Mouse (Mus musculus): ENCODE data around the gene Hist1h2bc. TPM values are rescaled to one million over a fixed set of nuclear protein-coding genes. Genes with fewer than 3 reads are reported as not detected.

The Hist1h2bc gene
- total and polyA plus RNA-seq, 3 experiments = 73.4 to 135 (median 78.7) TPM

GRCm38 (mm10) chr13:23697491-23698299, 13.7 kb downstream of the Hist1h2bc start:
- WGBS = under 1% methylated on average over 27 of the region's 32 CpGs
- no peak for DNase-seq
- peak overlapping the region; percentile 73 for H3K27ac ChIP-seq
- no peaks in the 10 kb centered on the region for H3K79me2 ChIP-seq (replicated peaks; ENCODE audit: control insufficient read depth, insufficient read depth, low read length)
- H3K4me3 ChIP-seq = peak overlapping the region; percentile 46
- intact Hi-C loops (cut with DNase I) = loop anchor here (1.0 to 10.0 kb wide), 7 partner anchors 13 to 1983 kb away; partner anchors contain the start of genes Hist1h1e, Hist1h2ah, Hist1h2ai and Hist1h2bc
- peak overlapping the region; percentile 37 for H3K9ac ChIP-seq (ENCODE audit: low read depth, low read length)
- H3K36me3 ChIP-seq (ENCODE audit: control insufficient read depth, insufficient read depth, low read length) = no peaks in the 10 kb centered on the region
- H3K27me3 ChIP-seq (ENCODE audit: control insufficient read depth, insufficient read depth, low read length) = no peaks in the 10 kb centered on the region
- H3K4me1 ChIP-seq (ENCODE audit: control insufficient read depth, insufficient read depth, low read length) = peaks cover 2% of the 10 kb centered on the region; the same call in 1 of the 2 replicates
- TF ChIP-seq POLR2A (IDR thresholded peaks at IDR 0.05; ENCODE audit: insufficient read depth, low read depth, low read length) = 0 out of 2 replicates have a peak, but pooled peaks have one; percentile 4
- peak; percentile 87 for TF ChIP-seq CTCF (IDR thresholded peaks at IDR 0.05)
- no peak for TF ChIP-seq EP300 (IDR thresholded peaks at IDR 0.05; ENCODE audit: insufficient read depth, low read depth, low read length)

- peak within 1 kb of the TSS; percentile 37 for H3K9ac ChIP-seq (ENCODE audit: low read depth, low read length)
- H3K36me3 ChIP-seq (ENCODE audit: control insufficient read depth, insufficient read depth, low read length) = no peaks in the 10 kb centered on the region
- H3K27ac ChIP-seq = peak within 1 kb of the TSS; percentile 73
- WGBS = under 1% methylated on average over 21 of the region's 22 CpGs
- H3K27me3 ChIP-seq (ENCODE audit: control insufficient read depth, insufficient read depth, low read length) = no peaks in the 10 kb centered on the region
- DNase-seq = peak; percentile 98 to 99
- intact Hi-C loops (cut with DNase I) = loop anchor here (1.0 to 10.0 kb wide), 7 partner anchors 13 to 1983 kb away; partner anchors contain the start of genes Hist1h1e, Hist1h2ah, Hist1h2ai and Hist1h2bc
- no peaks in the 10 kb centered on the region for H3K79me2 ChIP-seq (replicated peaks; ENCODE audit: control insufficient read depth, insufficient read depth, low read length)
- TF ChIP-seq POLR2A (IDR thresholded peaks at IDR 0.05; ENCODE audit: insufficient read depth, low read depth, low read length) = peak; percentile 100
- no peak for TF ChIP-seq CTCF (IDR thresholded peaks at IDR 0.05)
- TF ChIP-seq EP300 (IDR thresholded peaks at IDR 0.05; ENCODE audit: insufficient read depth, low read depth, low read length) = peak; percentile 100
- H3K4me1 ChIP-seq (ENCODE audit: control insufficient read depth, insufficient read depth, low read length) = peaks cover 2% of the 10 kb centered on the region; the same call in 1 of the 2 replicates
- peak within 1 kb of the TSS; percentile 46 for H3K4me3 ChIP-seq
These were observed 14.3 kb downstream of the Hist1h2bc start, which contains the start of gene Hist1h4c for GRCm38 (mm10) chr13:23698300-23698693. Hist1h4c (minus strand) TSS chr13:23698454.

GRCm38 (mm10) chr13:23698996-23699395, 15.0 kb downstream of the Hist1h2bc start:
- Histone ChIP-seq H3K4me3 (no peak overlapping the region), H3K27me3 (ENCODE audit: control insufficient read depth, insufficient read depth, low read length) (no peaks in the 10 kb centered on the region), H3K9ac (ENCODE audit: low read depth, low read length) (no peak overlapping the region), H3K4me1 (ENCODE audit: control insufficient read depth, insufficient read depth, low read length) (peaks cover 2% of the 10 kb centered on the region; the same call in 1 of the 2 replicates), H3K79me2 (replicated peaks; ENCODE audit: control insufficient read depth, insufficient read depth, low read length) (no peaks in the 10 kb centered on the region), H3K36me3 (ENCODE audit: control insufficient read depth, insufficient read depth, low read length) (no peaks in the 10 kb centered on the region), H3K27ac (peak overlapping the region; percentile 73)
- intact Hi-C loops (cut with DNase I) = loop anchor here (1.0 to 10.0 kb wide), 7 partner anchors 14 to 1984 kb away; partner anchors contain the start of genes Hist1h1e, Hist1h2ah, Hist1h2ai and Hist1h2bc
- WGBS = 62% methylated on average over 6 of the region's 6 CpGs
- TF ChIP-seq CTCF (IDR thresholded peaks at IDR 0.05) (no peak), POLR2A (IDR thresholded peaks at IDR 0.05; ENCODE audit: insufficient read depth, low read depth, low read length) (no peak), EP300 (IDR thresholded peaks at IDR 0.05; ENCODE audit: insufficient read depth, low read depth, low read length) (no peak)
- no peak for DNase-seq

GRCm38 (mm10) chr13:23699767-23700166, 15.8 kb downstream of the Hist1h2bc start:
- Histone ChIP-seq H3K4me3 (no peak overlapping the region), H3K9ac (ENCODE audit: low read depth, low read length) (no peak overlapping the region), H3K27ac (no peak overlapping the region), H3K27me3 (ENCODE audit: control insufficient read depth, insufficient read depth, low read length) (no peaks in the 10 kb centered on the region), H3K79me2 (replicated peaks; ENCODE audit: control insufficient read depth, insufficient read depth, low read length) (no peaks in the 10 kb centered on the region), H3K36me3 (ENCODE audit: control insufficient read depth, insufficient read depth, low read length) (no peaks in the 10 kb centered on the region), H3K4me1 (ENCODE audit: control insufficient read depth, insufficient read depth, low read length) (peaks cover 2% of the 10 kb centered on the region; the same call in 1 of the 2 replicates)
- DNase-seq = no peak
- WGBS = 67% methylated on average over 3 of the region's 3 CpGs
- peak; percentile 26 for TF ChIP-seq CTCF (IDR thresholded peaks at IDR 0.05)
- no peak for TF ChIP-seq POLR2A (IDR thresholded peaks at IDR 0.05; ENCODE audit: insufficient read depth, low read depth, low read length)
- intact Hi-C loops (cut with DNase I) = loop anchor here (2.0 to 10.0 kb wide), 4 partner anchors 15 to 1985 kb away; partner anchors contain the start of genes Hist1h2ah, Hist1h2ai, Hist1h2bc and Hist1h2bk

- H3K79me2 ChIP-seq (replicated peaks; ENCODE audit: control insufficient read depth, insufficient read depth, low read length) = no peaks in the 10 kb centered on the region
- intact Hi-C loops (cut with DNase I) = loop anchor here (1.0 kb wide), 1 partner anchor 31 kb away; no protein-coding TSS in a partner anchor
- 10% methylated on average over 8 of the region's 8 CpGs for WGBS
- peak; percentile 96 for TF ChIP-seq CTCF (IDR thresholded peaks at IDR 0.05)
- no peak for TF ChIP-seq POLR2A (IDR thresholded peaks at IDR 0.05; ENCODE audit: insufficient read depth, low read depth, low read length)
- 0 out of 2 replicates have a peak, but pooled peaks have one; percentile 52 for TF ChIP-seq EP300 (IDR thresholded peaks at IDR 0.05; ENCODE audit: insufficient read depth, low read depth, low read length)
- no peaks in the 10 kb centered on the region for H3K27me3 ChIP-seq (ENCODE audit: control insufficient read depth, insufficient read depth, low read length)
- peak; percentile 67 to 76 for DNase-seq
- H3K36me3 ChIP-seq (ENCODE audit: control insufficient read depth, insufficient read depth, low read length) = no peaks in the 10 kb centered on the region; the same call in 1 of the 2 replicates
- no peak overlapping the region for H3K27ac ChIP-seq
- H3K4me3 ChIP-seq = no peak overlapping the region
- no peak overlapping the region for H3K9ac ChIP-seq (ENCODE audit: low read depth, low read length)
- H3K4me1 ChIP-seq (ENCODE audit: control insufficient read depth, insufficient read depth, low read length) = peaks cover 2% of the 10 kb centered on the region; the same call in 1 of the 2 replicates
These were observed 17.0 kb downstream of the Hist1h2bc start for GRCm38 (mm10) chr13:23700786-23701520.
